Mouse (Mus musculus) adrenal gland, adult 18-20 months (tissue): ENCODE measurements around the gene Gpc1. TPM values are rescaled to one million over a fixed set of nuclear protein-coding genes. Genes with fewer than 3 reads are reported as not detected.

Source experiments
- microRNA-seq, 2 experiments: library from miRNA; unstranded; fragments of <30 nt; microRNA quantifications; one replicate each; pipeline ENCODE4 v1.2.0; 2021; ENCODE audit warnings: borderline number of aligned reads in 2 of 2
- total RNA-seq, 2 experiments: library from RNA; stranded (reverse); gene quantifications; 1 replicate in 1 of 2; 2 replicates in 1 of 2; pipeline ENCODE4 v1.2.3; 2021

Gene Gpc1
- total RNA-seq, 2 experiments from 2014 or later, result 43.3 to 65.4 TPM

Small RNA genes lying within 50 kb of the gene (microRNA-seq; reads per million reads assigned to microRNA genes)
- 1,559 to 2,014 reads per million in 2 experiments for gene Mir149

Other genes with a start within 250 kb of the Gpc1 start
- not detected for gene Olfr1412, start 245.9 kb upstream of the Gpc1 start, total RNA-seq
- gene Olfr1411, start 237.2 kb upstream of the Gpc1 start, total RNA-seq, result not detected
- gene Olfr1410, start 225.9 kb upstream of the Gpc1 start, total RNA-seq, result not detected
- not detected for gene Olfr12, start 213.9 kb upstream of the Gpc1 start, total RNA-seq
- 100 to 1,000 TPM; 348 to 366 TPM for gene Cops9, start 189.7 kb upstream of the Gpc1 start, total RNA-seq
- gene Otos, start 182.8 kb upstream of the Gpc1 start, total RNA-seq, result not detected
- gene Ankmy1, start 71.3 kb downstream of the Gpc1 start, total RNA-seq, result under 1 TPM; 0.80 to 0.86 TPM
- 10 to 100 TPM; 14.3 to 14.5 TPM for gene Dusp28, start 75.3 kb downstream of the Gpc1 start, total RNA-seq
- 10 to 100 TPM; 58.2 to 80.9 TPM for gene Rnpepl1, start 79.1 kb downstream of the Gpc1 start, total RNA-seq
- gene Capn10, start 102.7 kb downstream of the Gpc1 start, total RNA-seq, result 10 to 100 TPM; 14.5 to 16.8 TPM
- 1 to 10 TPM; 1.4 TPM for gene Gpr35, start 119.2 kb downstream of the Gpc1 start, total RNA-seq
- gene Aqp12, start 174.7 kb downstream of the Gpc1 start, total RNA-seq, result under 1 TPM in 1 of 2 experiments, not detected in 1; 0.36 TPM